Mouse (Mus musculus) intestine, postnatal 0 days (tissue): ENCODE measurements at regions not wholly inside any gene's neighbourhood (a gene's known extent, or its start where the extent isn't known, plus 50 kb on each side); places are given as distances from the start of the nearest gene placed in this dataset.

Source experiments
- ATAC-seq: fragments of 200-750 bp; cut with Nextera tagmentation; 2 replicates; pipeline ENCODE4 v1.8.0; 2017; ENCODE audit warnings: mild to moderate bottlenecking, moderate TSS enrichment, moderate library complexity
- H3K27ac ChIP-seq: fragments of 300-500 bp; sonication (generic); 2 replicates; pipeline ENCODE4 v1.5.1; 2014; ENCODE audit warnings: mild to moderate bottlenecking, low read depth, low read length, moderate library complexity
- H3K27me3 ChIP-seq: fragments of 300-500 bp; sonication (generic); replicated peaks from 2 replicates; pipeline ENCODE4 v1.6.1; 2014; ENCODE audit warnings: low read length, mixed read lengths; ENCODE audit not compliant: control insufficient read depth, insufficient read depth
- H3K36me3 ChIP-seq: fragments of 300-500 bp; sonication (generic); 2 replicates; pipeline ENCODE4 v1.6.1; 2014; ENCODE audit warnings: mild to moderate bottlenecking, moderate library complexity; ENCODE audit not compliant: control insufficient read depth, insufficient read depth
- H3K4me1 ChIP-seq: fragments of 300-500 bp; sonication (generic); replicated peaks from 2 replicates; pipeline ENCODE4 v1.6.1; 2014; ENCODE audit warnings: antibody characterized with exemption, low read length, mixed read lengths; ENCODE audit not compliant: control insufficient read depth, insufficient read depth
- H3K4me2 ChIP-seq: fragments of 300-500 bp; sonication (generic); replicated peaks from 2 replicates; pipeline ENCODE4 v1.6.1; 2014; ENCODE audit warnings: low read depth, mild to moderate bottlenecking, moderate library complexity
- H3K4me3 ChIP-seq: fragments of 300-500 bp; sonication (generic); 2 replicates; pipeline ENCODE4 v1.5.1; 2014; ENCODE audit warnings: low read depth, low read length
- H3K9ac ChIP-seq: fragments of 300-500 bp; sonication (generic); 2 replicates; pipeline ENCODE4 v1.6.1; 2014; ENCODE audit warnings: mild to moderate bottlenecking, low read depth, low read length
- H3K9me3 ChIP-seq: fragments of 300-500 bp; sonication (generic); 2 replicates; pipeline ENCODE4 v1.6.1; 2016; ENCODE audit warnings: mixed run types; ENCODE audit not compliant: control insufficient read depth
- CTCF ChIP-seq: sonication (generic); IDR thresholded peaks from 2 replicates; pipeline ENCODE4 v1.5.1; 2016; ENCODE audit warnings: low read depth, mild to moderate bottlenecking, control low read depth, antibody characterized with exemption, moderate library complexity
- WGBS: fragments of 180-500 bp; shearing (Covaris S2); extraction: QIAGEN DNeasy Blood & Tissue Kit; methylation state at CpG from one replicate; pipeline ENCODE4 v1.1.7; 2014; 5-methylcytosine and 5-hydroxymethylcytosine counted together

DNA sequence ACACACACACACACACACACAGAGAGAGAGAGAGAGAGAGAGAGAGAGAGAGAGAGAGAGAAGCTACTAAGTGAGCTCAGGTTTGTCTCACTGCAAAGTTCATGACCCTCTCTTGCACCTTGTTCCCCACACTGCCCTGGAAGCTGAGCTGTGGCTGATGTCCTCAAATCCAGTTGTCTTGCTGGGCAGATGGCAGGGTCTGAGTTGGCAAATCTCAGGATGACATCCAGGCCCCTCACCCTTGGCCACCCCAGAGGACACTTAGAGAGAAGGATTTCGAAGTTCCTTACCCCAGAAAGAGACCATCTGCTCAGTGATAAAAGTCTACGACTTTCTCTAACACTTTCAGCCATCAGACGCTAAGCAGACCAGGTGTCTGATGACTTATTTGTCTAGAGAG is 160.1 kb upstream of the Nlrp1b start:
- Histone ChIP-seq H3K9me3 (no peaks in the 10 kb centered on the region), H3K9ac (no peak overlapping the region), H3K27me3 (no peaks in the 10 kb centered on the region), H3K4me1 (no peaks in the 10 kb centered on the region), H3K4me3 (no peak overlapping the region), H3K27ac (no peak overlapping the region), H3K36me3 (no peaks in the 10 kb centered on the region), H3K4me2 (no peak overlapping the region)
- 53% methylated on average over 3 of the region's 3 CpGs for WGBS
- no peak for ATAC-seq
- TF ChIP-seq CTCF, result no peak

DNA sequence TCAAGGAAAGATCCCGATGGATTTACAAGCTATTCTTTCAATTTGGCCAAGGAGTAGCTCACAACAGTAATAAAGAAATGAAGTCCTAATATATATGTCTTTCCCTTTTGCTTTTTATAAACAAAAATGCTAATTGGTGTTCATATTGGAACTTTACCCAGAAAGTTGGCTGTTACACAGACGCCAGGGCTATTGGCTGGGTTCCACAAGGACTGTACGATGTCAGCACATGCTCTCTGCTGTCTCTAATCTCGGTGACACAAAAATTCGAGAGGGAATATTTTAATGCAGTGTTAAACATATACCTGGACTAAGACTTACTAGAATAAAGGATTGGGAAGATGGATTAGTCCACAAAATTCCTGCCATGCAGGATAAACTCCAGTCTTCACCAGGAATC is 162.9 kb upstream of the Nlrp1b start:
- H3K4me3 ChIP-seq, result no peak overlapping the region
- H3K9me3 ChIP-seq, result no peaks in the 10 kb centered on the region
- H3K4me2 ChIP-seq, result no peak overlapping the region
- no peak for TF ChIP-seq CTCF
- H3K4me1 ChIP-seq, result no peaks in the 10 kb centered on the region
- H3K36me3 ChIP-seq, result no peaks in the 10 kb centered on the region
- no peak for ATAC-seq
- H3K27ac ChIP-seq, result no peak overlapping the region
- no peak overlapping the region for H3K9ac ChIP-seq
- no peaks in the 10 kb centered on the region for H3K27me3 ChIP-seq
- 65% methylated on average over 5 of the region's 5 CpGs for WGBS

DNA sequence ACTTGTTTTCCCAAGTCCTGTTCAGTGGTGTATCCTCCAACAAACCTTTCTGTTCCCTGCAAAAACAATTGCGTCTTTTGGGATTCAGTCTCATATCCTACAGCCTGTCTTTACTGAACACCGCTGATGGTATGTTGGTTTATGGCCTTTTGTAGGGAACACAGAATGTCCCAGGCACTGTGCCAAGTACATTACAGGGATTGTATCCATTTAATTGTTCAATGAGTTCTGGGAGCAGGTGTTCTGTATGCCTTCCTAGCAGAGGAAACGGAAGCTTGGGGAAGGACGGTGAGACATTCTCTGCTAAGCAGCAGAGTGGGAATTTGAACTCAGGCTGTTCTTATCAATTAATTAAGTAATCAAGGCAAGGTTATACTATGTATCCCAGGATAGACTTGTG is 164.5 kb upstream of the Nlrp1b start:
- Histone ChIP-seq H3K27ac (no peak overlapping the region), H3K4me3 (no peak overlapping the region), H3K4me2 (no peak overlapping the region), H3K36me3 (no peaks in the 10 kb centered on the region), H3K9ac (no peak overlapping the region), H3K9me3 (no peaks in the 10 kb centered on the region), H3K27me3 (no peaks in the 10 kb centered on the region), H3K4me1 (no peaks in the 10 kb centered on the region)
- TF ChIP-seq CTCF, result no peak
- no peak for ATAC-seq
- WGBS, result 60% methylated on average over 4 of the region's 4 CpGs

DNA sequence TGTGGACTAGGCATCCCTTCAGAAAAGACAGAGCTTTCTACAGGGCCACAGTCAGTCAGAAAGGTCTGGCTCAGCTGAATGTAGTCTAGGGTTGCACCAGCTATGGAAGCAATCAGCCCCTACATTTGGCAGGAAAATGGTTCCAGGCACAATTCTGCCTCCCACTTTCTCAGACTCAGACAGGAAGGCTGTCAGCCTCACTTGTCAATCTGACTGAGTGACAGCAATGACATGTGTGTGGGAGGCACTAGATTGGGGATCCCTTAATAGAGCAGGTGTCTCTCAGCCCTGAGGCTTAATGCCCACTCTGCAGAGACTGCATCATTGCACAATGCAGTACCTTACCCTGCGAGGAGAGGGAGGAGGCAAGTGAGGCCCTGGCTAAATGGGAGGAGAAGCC is 165.1 kb upstream of the Nlrp1b start:
- TF ChIP-seq CTCF, result no peak
- Histone ChIP-seq H3K4me2 (no peak overlapping the region), H3K36me3 (no peaks in the 10 kb centered on the region), H3K4me3 (no peak overlapping the region), H3K9me3 (no peaks in the 10 kb centered on the region), H3K27me3 (no peaks in the 10 kb centered on the region), H3K4me1 (no peaks in the 10 kb centered on the region), H3K9ac (no peak overlapping the region), H3K27ac (no peak overlapping the region)
- WGBS, result 76% methylated on average over 1 of the region's 1 CpGs
- no peak for ATAC-seq

DNA sequence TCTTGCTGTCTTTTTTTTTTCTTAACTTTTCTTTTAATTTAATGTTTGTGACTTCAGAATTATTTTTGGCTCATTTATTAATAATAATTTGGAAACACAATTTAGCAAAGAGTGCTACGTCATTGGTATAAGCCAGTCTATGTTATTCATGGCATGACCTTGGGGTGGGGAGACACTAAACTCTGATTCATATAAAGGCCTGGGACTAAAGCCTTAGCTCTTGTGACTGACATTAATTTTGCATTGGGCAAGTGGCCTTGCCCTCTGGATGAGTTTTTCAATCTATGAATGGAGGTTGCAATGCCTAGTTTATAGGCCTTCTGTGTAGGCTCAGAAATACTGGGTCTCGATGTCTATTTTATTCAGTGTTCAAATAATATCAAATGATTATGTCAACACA is 169.8 kb upstream of the Nlrp1b start:
- TF ChIP-seq CTCF, result no peak
- no peak overlapping the region for H3K27ac ChIP-seq
- no peak overlapping the region for H3K4me3 ChIP-seq
- H3K4me1 ChIP-seq, result no peaks in the 10 kb centered on the region
- no peak for ATAC-seq
- H3K9ac ChIP-seq, result no peak overlapping the region
- H3K36me3 ChIP-seq, result no peaks in the 10 kb centered on the region
- no peaks in the 10 kb centered on the region for H3K9me3 ChIP-seq
- no peaks in the 10 kb centered on the region for H3K27me3 ChIP-seq
- 87% methylated on average over 2 of the region's 2 CpGs for WGBS
- no peak overlapping the region for H3K4me2 ChIP-seq

DNA sequence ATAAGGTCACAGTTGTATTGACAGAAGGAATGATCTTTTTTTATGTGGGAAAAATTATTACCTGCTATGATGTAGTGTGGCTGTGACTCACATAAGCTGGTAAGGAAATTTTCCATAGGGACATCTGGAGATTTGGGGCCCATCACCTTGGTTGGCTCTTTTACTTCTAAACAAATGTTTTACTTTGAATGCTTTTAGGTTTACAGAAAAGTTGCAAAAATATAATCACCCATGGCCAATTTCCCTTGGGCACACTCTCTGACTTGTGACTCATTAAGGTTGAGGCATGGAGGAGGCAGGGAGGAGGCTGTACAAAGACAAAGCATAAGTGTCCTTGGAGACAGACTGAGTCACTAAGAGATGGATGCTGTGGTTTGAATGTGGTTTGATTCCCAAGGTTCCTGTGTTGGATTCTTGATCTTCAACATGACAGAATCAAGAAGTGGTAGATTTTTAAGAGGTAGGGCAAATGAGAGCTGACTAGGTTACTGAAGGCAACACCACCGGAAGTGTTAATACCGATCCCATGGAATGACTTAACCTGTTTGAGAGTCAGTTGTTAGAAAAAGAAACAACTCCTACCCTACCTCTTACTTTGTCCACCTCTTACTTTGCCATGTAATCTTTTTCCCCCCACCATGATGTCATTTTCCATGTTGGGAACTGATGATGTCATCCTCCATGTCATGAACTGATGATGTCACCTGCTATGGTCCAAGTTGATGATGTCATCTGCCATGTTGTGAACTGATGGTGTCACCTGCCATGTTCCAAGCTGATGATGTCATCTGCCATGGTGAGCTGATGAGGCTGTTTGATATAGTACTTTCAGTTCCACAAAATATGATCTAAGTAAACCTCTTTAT is 171.1 kb upstream of the Nlrp1b start:
- TF ChIP-seq CTCF, result no peak
- H3K4me3 ChIP-seq, result no peak overlapping the region
- 93% methylated on average over 2 of the region's 2 CpGs for WGBS
- H3K27me3 ChIP-seq, result no peaks in the 10 kb centered on the region
- H3K36me3 ChIP-seq, result no peaks in the 10 kb centered on the region
- no peaks in the 10 kb centered on the region for H3K4me1 ChIP-seq
- no peaks in the 10 kb centered on the region for H3K9me3 ChIP-seq
- no peak overlapping the region for H3K9ac ChIP-seq
- ATAC-seq, result no peak
- no peak overlapping the region for H3K27ac ChIP-seq
- H3K4me2 ChIP-seq, result no peak overlapping the region
